Mouse (Mus musculus) lung, postnatal 0 days (tissue): ENCODE data around the gene Papola.

Experiments used
- CTCF ChIP-seq: IDR thresholded peaks from 2 replicates; pipeline ENCODE4 v1.5.1; 2016; ENCODE audit warnings: antibody characterized with exemption, mild to moderate bottlenecking
- EP300 ChIP-seq: IDR thresholded peaks from 2 replicates; pipeline ENCODE4 v1.6.1; 2016; ENCODE audit warnings: antibody characterized with exemption, mild to moderate bottlenecking, control low read depth

GRCm38 (mm10) chr12:105805790-105806189, 21.3 kb downstream of the Papola start:
- TF ChIP-seq CTCF (no peak), EP300 (no peak)
